Mouse (Mus musculus) MEL (cell line): ENCODE data around the gene Gm43720. TPM values are rescaled to one million over a fixed set of nuclear protein-coding genes. Genes with fewer than 3 reads are reported as not detected.

Source experiments
- DNase-seq: peaks from one replicate; pipeline ENCODE4 v3.0.0; 2011; ENCODE audit warnings: low read depth, low spot score
- H3K27ac ChIP-seq: 2 replicates; pipeline ENCODE4 v1.5.1; 2012; ENCODE audit warnings: low read depth, mild to moderate bottlenecking, control low read depth, low read length, moderate library complexity; ENCODE audit not compliant: control insufficient read depth
- H3K27me3 ChIP-seq, 2 experiments: fragments of 150-350 bp in 1 of 2; sonication (generic) in 1 of 2; 2 replicates each; pipeline ENCODE4 v1.6.1; 2012; ENCODE audit warnings: low read length in 2 of 2, mild to moderate bottlenecking in 2 of 2, improper control_type of control experiment in 1 of 2, moderate library complexity in 1 of 2; ENCODE audit not compliant: insufficient read depth in 2 of 2, control insufficient read depth in 1 of 2
- H3K36me3 ChIP-seq, 2 experiments: 2 replicates each; pipeline ENCODE4 v1.6.1; 2012 to 2014; ENCODE audit warnings: low read length in 2 of 2, improper control_type of control experiment in 1 of 2, inconsistent platforms in 1 of 2, mild to moderate bottlenecking in 1 of 2; ENCODE audit not compliant: insufficient read depth in 2 of 2, control insufficient read depth in 1 of 2
- H3K4me1 ChIP-seq, 2 experiments: fragments of 150-350 bp in 1 of 2; sonication (generic) in 1 of 2; 2 replicates each; pipeline ENCODE4 v1.6.1; 2012; ENCODE audit warnings: low read length in 2 of 2, improper control_type of control experiment in 1 of 2, mild to moderate bottlenecking in 1 of 2; ENCODE audit not compliant: insufficient read depth in 2 of 2, control insufficient read depth in 1 of 2
- H3K4me3 ChIP-seq, 2 experiments: fragments of 150-350 bp in 1 of 2; sonication (generic) in 1 of 2; 2 replicates each; pipeline ENCODE4 v1.5.1; 2012; ENCODE audit warnings: low read depth in 2 of 2, low read length in 2 of 2, mild to moderate bottlenecking in 2 of 2, moderate library complexity in 2 of 2, control low read depth in 1 of 2, improper control_type of control experiment in 1 of 2; ENCODE audit not compliant: control insufficient read depth in 1 of 2, insufficient read depth in 1 of 2
- H3K79me2 ChIP-seq: 2 replicates; pipeline ENCODE4 v1.6.1; 2012; ENCODE audit warnings: mild to moderate bottlenecking, low read length, moderate library complexity; ENCODE audit not compliant: control insufficient read depth, poor library complexity, insufficient read depth
- H3K9ac ChIP-seq: 2 replicates; pipeline ENCODE4 v1.6.1; 2012; ENCODE audit warnings: low read depth, mild to moderate bottlenecking, control low read depth, low read length, moderate library complexity; ENCODE audit not compliant: control insufficient read depth, poor library complexity, severe bottlenecking
- H3K9me3 ChIP-seq: fragments of 150-350 bp; sonication (generic); replicated peaks from 2 replicates; pipeline ENCODE4 v1.6.1; 2012; ENCODE audit warnings: mild to moderate bottlenecking, low read length, improper control_type of control experiment, moderate library complexity; ENCODE audit not compliant: insufficient read depth
- BHLHE40 ChIP-seq: IDR thresholded peaks from 2 replicates; pipeline ENCODE4 v1.6.1; 2012; ENCODE audit warnings: low read depth, mild to moderate bottlenecking, inconsistent platforms, low read length, improper control_type of control experiment, borderline replicate concordance
- E2F4 ChIP-seq: IDR thresholded peaks from 2 replicates; pipeline ENCODE4 v1.6.1; 2011; ENCODE audit warnings: low read depth, low read length, improper control_type of control experiment, borderline replicate concordance
- ETS1 ChIP-seq: IDR thresholded peaks from 2 replicates; pipeline ENCODE4 v1.6.1; 2012; ENCODE audit warnings: low read depth, mild to moderate bottlenecking, inconsistent platforms, low read length, improper control_type of control experiment, moderate library complexity
- HCFC1 ChIP-seq: IDR thresholded peaks from 2 replicates; pipeline ENCODE4 v1.6.1; 2012; ENCODE audit warnings: low read depth, mild to moderate bottlenecking, inconsistent platforms, low read length, improper control_type of control experiment, moderate library complexity
- JUND ChIP-seq: IDR thresholded peaks from 2 replicates; pipeline ENCODE4 v1.6.1; 2011; ENCODE audit warnings: low read depth, mild to moderate bottlenecking, improper control_type of control experiment, low read length
- KAT2A ChIP-seq: conservative IDR thresholded peaks from 2 replicates; pipeline ENCODE4 v1.6.1; 2012; ENCODE audit warnings: low read depth, low read length, improper control_type of control experiment, inconsistent platforms
- MAZ ChIP-seq: IDR thresholded peaks from 2 replicates; pipeline ENCODE4 v1.6.1; 2012; ENCODE audit warnings: low read depth, mild to moderate bottlenecking, inconsistent platforms, low read length, improper control_type of control experiment
- MEF2A ChIP-seq: IDR thresholded peaks from 2 replicates; pipeline ENCODE4 v1.6.1; 2014; ENCODE audit warnings: low read depth, mild to moderate bottlenecking, inconsistent platforms, low read length, improper control_type of control experiment; ENCODE audit not compliant: poor library complexity, insufficient replicate concordance, severe bottlenecking; ENCODE audit errors: extremely low read depth
- MXI1 ChIP-seq: IDR thresholded peaks from 2 replicates; pipeline ENCODE4 v1.6.1; 2011; ENCODE audit warnings: mild to moderate bottlenecking, low read depth, low read length, improper control_type of control experiment
- MYB ChIP-seq: IDR thresholded peaks from 2 replicates; pipeline ENCODE4 v1.6.1; 2011; ENCODE audit warnings: mild to moderate bottlenecking, low read depth, low read length, improper control_type of control experiment
- NELFE ChIP-seq: IDR thresholded peaks from 2 replicates; pipeline ENCODE4 v1.6.1; 2011; ENCODE audit warnings: low read depth, low read length, improper control_type of control experiment
- NRF1 ChIP-seq: IDR thresholded peaks from 2 replicates; pipeline ENCODE4 v1.6.1; 2014; ENCODE audit warnings: low read depth, mild to moderate bottlenecking, inconsistent platforms, low read length, improper control_type of control experiment, moderate library complexity; ENCODE audit not compliant: poor library complexity, insufficient read depth, severe bottlenecking
- POLR2A ChIP-seq, 2 experiments: IDR thresholded peaks; 2 replicates each; pipeline ENCODE4 v1.6.1; 2011 to 2012; ENCODE audit warnings: low read length in 2 of 2, mild to moderate bottlenecking in 2 of 2, control low read depth in 1 of 2, improper control_type of control experiment in 1 of 2, low read depth in 1 of 2, moderate library complexity in 1 of 2; ENCODE audit not compliant: control insufficient read depth in 1 of 2, insufficient read depth in 1 of 2, poor library complexity in 1 of 2
- POLR2AphosphoS2 ChIP-seq: IDR thresholded peaks from 2 replicates; pipeline ENCODE4 v1.6.1; 2011; ENCODE audit warnings: low read length, improper control_type of control experiment
- POLR2AphosphoS5 ChIP-seq: IDR thresholded peaks from 2 replicates; pipeline ENCODE4 v1.6.1; 2012; ENCODE audit warnings: low read depth, borderline replicate concordance, mild to moderate bottlenecking, inconsistent platforms, low read length, moderate library complexity, mixed read lengths
- SIN3A ChIP-seq: IDR thresholded peaks from 2 replicates; pipeline ENCODE4 v1.6.1; 2012; ENCODE audit warnings: low read length, improper control_type of control experiment, inconsistent platforms
- SMC3 ChIP-seq: IDR thresholded peaks from 2 replicates; pipeline ENCODE4 v1.6.1; 2011; ENCODE audit warnings: low read depth, low read length, improper control_type of control experiment
- TAL1 ChIP-seq: IDR thresholded peaks from 2 replicates; pipeline ENCODE4 v1.6.1; 2012; ENCODE audit warnings: mild to moderate bottlenecking, inconsistent platforms, low read length, moderate library complexity, mixed read lengths
- TBP ChIP-seq: IDR thresholded peaks from 2 replicates; pipeline ENCODE4 v1.8.0; 2011; ENCODE audit warnings: low read depth, low read length, improper control_type of control experiment
- UBTF ChIP-seq: IDR thresholded peaks from 2 replicates; pipeline ENCODE4 v1.6.1; 2012; ENCODE audit warnings: low read depth, mild to moderate bottlenecking, inconsistent platforms, low read length, improper control_type of control experiment, moderate library complexity, borderline replicate concordance; ENCODE audit not compliant: insufficient read depth
- USF1 ChIP-seq: IDR thresholded peaks from 2 replicates; pipeline ENCODE4 v1.6.1; 2014; ENCODE audit warnings: low read depth, mild to moderate bottlenecking, inconsistent platforms, low read length, improper control_type of control experiment, moderate library complexity
- ZC3H11A ChIP-seq: IDR thresholded peaks from 2 replicates; pipeline ENCODE4 v1.6.1; 2012; ENCODE audit warnings: low read depth, mild to moderate bottlenecking, inconsistent platforms, low read length, improper control_type of control experiment
- ZKSCAN1 ChIP-seq: IDR thresholded peaks from 2 replicates; pipeline ENCODE4 v1.6.1; 2012; ENCODE audit warnings: low read depth, mild to moderate bottlenecking, inconsistent platforms, low read length, improper control_type of control experiment, moderate library complexity
- ZNF384 ChIP-seq: IDR thresholded peaks from 2 replicates; pipeline ENCODE4 v1.6.1; 2012; ENCODE audit warnings: low read depth, mild to moderate bottlenecking, inconsistent platforms, low read length, improper control_type of control experiment
- polyA plus RNA-seq, 2 experiments: library from polyadenylated mRNA; stranded (reverse) in 1 of 2; unstranded in 1 of 2; fragments of >175 nt in 1 of 2; fragments of >200 nt in 1 of 2; gene quantifications; 2 replicates each; pipeline versions ENCODE4 v1.2.1 to v1.2.4; 2012; ENCODE audit warnings: low replicate concordance in 2 of 2, low read depth in 1 of 2; ENCODE audit not compliant: insufficient read length in 2 of 2, insufficient read depth in 1 of 2, missing spikeins in 1 of 2
- total RNA-seq: library from RNA; depleted of rRNA; stranded (reverse); fragments of 300-350 nt; gene quantifications from 2 replicates; pipeline ENCODE4 v1.2.3, GENCODE M21; 2012

Gene Gm43720
- total and polyA plus RNA-seq, 3 experiments, result not detected

GRCm38 (mm10) chr5:138280829-138281228 is 1.1 kb upstream of the Gm43720 start:
- H3K4me3 ChIP-seq, result no peak overlapping the region
- TF ChIP-seq MXI1 (no peak), SMC3 (no peak), POLR2AphosphoS2 (no peak), UBTF (no peak), BHLHE40 (no peak), SIN3A (no peak), E2F4 (no peak), JUND (no peak)

GRCm38 (mm10) chr5:138280425-138280768 is 639 bp upstream of the Gm43720 start:
- H3K79me2 ChIP-seq, result no peaks in the 10 kb centered on the region
- no peaks in the 10 kb centered on the region for H3K9me3 ChIP-seq
- H3K36me3 ChIP-seq, result no peaks in the 10 kb centered on the region
- H3K27ac ChIP-seq, result no peak overlapping the region
- TF ChIP-seq SMC3 (no peak), POLR2AphosphoS5 (no peak), HCFC1 (no peak), KAT2A (no peak), POLR2A (IDR thresholded peaks at IDR 0.05; ENCODE audit: control insufficient read depth in 1 of 2, insufficient read depth in 1 of 2, low read depth in 1 of 2, low read length in 2 of 2, poor library complexity in 1 of 2) (no peak), ETS1 (no peak), USF1 (no peak), ZNF384 (no peak), MAZ (no peak), MEF2A (no peak), POLR2AphosphoS2 (no peak), ZC3H11A (no peak), ZKSCAN1 (no peak), UBTF (no peak), NELFE (no peak), TBP (no peak), TAL1 (no peak), NRF1 (no peak), MYB (no peak)
- H3K9ac ChIP-seq, result no peak overlapping the region
- H3K4me1 ChIP-seq, result no peaks in the 10 kb centered on the region
- H3K4me3 ChIP-seq, result no peak overlapping the region
- no peak for DNase-seq
- H3K27me3 ChIP-seq, result no peaks in the 10 kb centered on the region; a peak in 1 of 4 replicates

More at GRCm38 (mm10) chr5:138280829-138281228, 1.1 kb upstream of the Gm43720 start:
- Histone ChIP-seq H3K27me3 (no peaks in the 10 kb centered on the region; a peak in 1 of 4 replicates), H3K9ac (no peak overlapping the region), H3K79me2 (no peaks in the 10 kb centered on the region), H3K36me3 (no peaks in the 10 kb centered on the region), H3K9me3 (no peaks in the 10 kb centered on the region), H3K4me1 (no peaks in the 10 kb centered on the region), H3K27ac (no peak overlapping the region)
- no peak for DNase-seq
